Mouse (Mus musculus) forebrain, postnatal 0 days (tissue): ENCODE results near the gene Ubox5. TPM values are rescaled to one million over a fixed set of nuclear protein-coding genes. Genes with fewer than 3 reads are reported as not detected.

Source experiments
- ATAC-seq: fragments of 200-750 bp; cut with Nextera tagmentation; 2 replicates; pipeline ENCODE4 v1.8.0; 2017; ENCODE audit warnings: mild to moderate bottlenecking, moderate library complexity
- DNase-seq: peaks from one replicate; pipeline ENCODE4 v3.0.0-alpha.2; 2015
- H3K27ac ChIP-seq: fragments of 300-500 bp; sonication (generic); 2 replicates; pipeline ENCODE4 v1.5.1; 2014; ENCODE audit warnings: low read depth, mild to moderate bottlenecking, antibody characterized with exemption, low read length, moderate library complexity, mixed read lengths
- H3K27me3 ChIP-seq: fragments of 300-500 bp; sonication (generic); 2 replicates; pipeline ENCODE4 v1.6.1; 2014; ENCODE audit warnings: mild to moderate bottlenecking, low read length, mixed read lengths; ENCODE audit not compliant: insufficient read depth
- H3K36me3 ChIP-seq: fragments of 300-500 bp; sonication (generic); 2 replicates; pipeline ENCODE4 v1.6.1; 2014; ENCODE audit warnings: mild to moderate bottlenecking, moderate library complexity; ENCODE audit not compliant: insufficient read depth
- H3K4me1 ChIP-seq: fragments of 300-500 bp; sonication (generic); 2 replicates; pipeline ENCODE4 v1.6.1; 2014; ENCODE audit warnings: antibody characterized with exemption; ENCODE audit not compliant: insufficient read depth
- H3K4me2 ChIP-seq: fragments of 300-500 bp; sonication (generic); 2 replicates; pipeline ENCODE4 v1.6.1; 2014; ENCODE audit warnings: low read depth, mild to moderate bottlenecking, moderate library complexity
- H3K4me3 ChIP-seq: fragments of 300-500 bp; sonication (generic); 2 replicates; pipeline ENCODE4 v1.5.1; 2014; ENCODE audit warnings: low read depth, low read length, mixed read lengths
- H3K9ac ChIP-seq: fragments of 300-500 bp; sonication (generic); 2 replicates; pipeline ENCODE4 v1.6.1; 2014; ENCODE audit warnings: mild to moderate bottlenecking
- H3K9me3 ChIP-seq: fragments of 300-500 bp; sonication (generic); 2 replicates; pipeline ENCODE4 v1.6.1; 2016; ENCODE audit warnings: low read length
- CTCF ChIP-seq: sonication (generic); IDR thresholded peaks from 2 replicates; pipeline ENCODE4 v1.5.1; 2016; ENCODE audit warnings: antibody characterized with exemption, control low read depth, low read depth
- WGBS: fragments of 180-500 bp; shearing (Covaris S2); extraction: QIAGEN DNeasy Blood & Tissue Kit; methylation state at CpG from one replicate; pipeline ENCODE4 v1.1.7; 2014; 5-methylcytosine and 5-hydroxymethylcytosine counted together
- polyA plus RNA-seq: library from polyadenylated mRNA; unstranded; fragments of >200 nt; fragmentation: Nextera tagmentation; extraction: Ambion mirVana; gene quantifications from 2 replicates; pipeline ENCODE4 v1.2.1, GENCODE M21; 2015
- total RNA-seq: library from RNA; depleted of rRNA; stranded (reverse); fragments of >200 nt; gene quantifications from 2 replicates; pipeline ENCODE4 v1.2.3, GENCODE M21; 2014

The Ubox5 gene
- total and polyA plus RNA-seq, 2 experiments from 2014 or later: 6.6 to 7.3 TPM

GRCm38 (mm10) chr2:130564983-130565382, 64.9 kb downstream of the Ubox5 start:
- H3K9me3 ChIP-seq: no peaks in the 10 kb centered on the region
- no peaks in the 10 kb centered on the region for H3K27me3 ChIP-seq
- H3K36me3 ChIP-seq: peaks cover 18% of the 10 kb centered on the region
- H3K4me3 ChIP-seq: no peak overlapping the region
- 82% methylated on average over 8 of the region's 8 CpGs for WGBS
- no peak overlapping the region for H3K27ac ChIP-seq
- no peak for TF ChIP-seq CTCF
- no peak for ATAC-seq
- peaks cover 7% of the 10 kb centered on the region for H3K4me1 ChIP-seq
- H3K4me2 ChIP-seq: peak overlapping the region; percentile 84
- no peak overlapping the region for H3K9ac ChIP-seq
- DNase-seq: no peak

GRCm38 (mm10) chr2:130564063-130564462, 65.8 kb downstream of the Ubox5 start:
- Histone ChIP-seq H3K27me3 (no peaks in the 10 kb centered on the region), H3K36me3 (peaks cover 18% of the 10 kb centered on the region), H3K4me3 (peak overlapping the region; percentile 82), H3K9me3 (no peaks in the 10 kb centered on the region), H3K9ac (peak overlapping the region; percentile 90), H3K27ac (peak overlapping the region; percentile 45; the same call in 1 of the 2 replicates), H3K4me1 (peaks cover 7% of the 10 kb centered on the region), H3K4me2 (peak overlapping the region; percentile 84)
- ATAC-seq (no peak; the same call in none of the 2 replicates), DNase-seq (no peak)
- TF ChIP-seq CTCF: no peak
- WGBS: under 1% methylated on average over 23 of the region's 23 CpGs

GRCm38 (mm10) chr2:130563212-130564055, 66.4 kb downstream of the Ubox5 start, which contains the start of gene Mrps26:
Gene Mrps26 (plus strand): TSS chr2:130563742.
- peaks cover 18% of the 10 kb centered on the region for H3K36me3 ChIP-seq
- DNase-seq (peak; percentile 92), ATAC-seq (peak; percentile 99)
- peak within 1 kb of the TSS; percentile 84 for H3K4me2 ChIP-seq
- peak; percentile 52 for TF ChIP-seq CTCF
- H3K27ac ChIP-seq: peak within 1 kb of the TSS; percentile 45; the same call in 1 of the 2 replicates
- peak within 1 kb of the TSS; percentile 90 for H3K9ac ChIP-seq
- H3K4me3 ChIP-seq: peak within 1 kb of the TSS; percentile 82
- H3K9me3 ChIP-seq: no peaks in the 10 kb centered on the region
- peaks cover 7% of the 10 kb centered on the region for H3K4me1 ChIP-seq
- no peaks in the 10 kb centered on the region for H3K27me3 ChIP-seq
- WGBS: under 1% methylated on average over 61 of the region's 61 CpGs

DNA sequence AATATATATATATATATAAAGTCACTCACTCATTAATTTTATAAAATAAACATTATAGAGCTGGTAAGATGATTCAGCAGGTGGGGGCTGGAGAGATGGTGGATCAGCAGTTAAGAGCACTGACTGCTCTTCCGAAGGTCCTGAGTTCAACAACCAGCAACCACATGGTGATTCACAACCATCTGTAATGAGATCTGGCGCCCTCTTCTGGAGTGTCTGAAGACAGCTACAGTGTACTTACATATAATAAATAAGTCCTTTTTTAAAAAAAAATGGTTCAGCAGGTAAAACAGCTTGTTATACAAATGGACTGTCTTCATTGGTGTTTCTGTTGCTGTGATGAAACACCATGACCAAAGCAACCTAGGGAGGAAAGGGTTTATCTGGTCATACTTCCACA, 71.8 kb downstream of the Ubox5 start:
- Histone ChIP-seq H3K4me2 (no peak overlapping the region), H3K4me3 (no peak overlapping the region), H3K9me3 (no peaks in the 10 kb centered on the region), H3K4me1 (no peaks in the 10 kb centered on the region), H3K27me3 (no peaks in the 10 kb centered on the region), H3K36me3 (peaks cover 48% of the 10 kb centered on the region), H3K9ac (no peak overlapping the region), H3K27ac (no peak overlapping the region)
- DNase-seq: no peak
- no peak; the same call in none of the 2 replicates for TF ChIP-seq CTCF
- ATAC-seq: no peak
- WGBS: 76% methylated on average over 2 of the region's 2 CpGs

- peaks cover 52% of the 10 kb centered on the region for H3K36me3 ChIP-seq
Measured at GRCm38 (mm10) chr2:130557462-130557861, 72.4 kb downstream of the Ubox5 start.

GRCm38 (mm10) chr2:130556292-130556691, 73.5 kb downstream of the Ubox5 start:
- no peak for TF ChIP-seq CTCF
- no peak overlapping the region for H3K9ac ChIP-seq
- 85% methylated on average over 1 of the region's 1 CpGs for WGBS
- no peak overlapping the region for H3K27ac ChIP-seq
- no peak overlapping the region for H3K4me2 ChIP-seq
- no peaks in the 10 kb centered on the region for H3K9me3 ChIP-seq
- DNase-seq: no peak
- H3K27me3 ChIP-seq: no peaks in the 10 kb centered on the region
- no peak for ATAC-seq
- no peaks in the 10 kb centered on the region for H3K4me1 ChIP-seq
- H3K4me3 ChIP-seq: no peak overlapping the region
- peaks cover 64% of the 10 kb centered on the region for H3K36me3 ChIP-seq

More at GRCm38 (mm10) chr2:130557462-130557861, 72.4 kb downstream of the Ubox5 start:
- H3K9me3 ChIP-seq: no peaks in the 10 kb centered on the region
- no peak overlapping the region for H3K4me3 ChIP-seq
- DNase-seq: no peak
- TF ChIP-seq CTCF: no peak
- H3K27me3 ChIP-seq: no peaks in the 10 kb centered on the region
- no peak for ATAC-seq
- no peak overlapping the region for H3K9ac ChIP-seq
- no peak overlapping the region for H3K4me2 ChIP-seq
- 99% methylated on average over 2 of the region's 2 CpGs for WGBS
- H3K4me1 ChIP-seq: no peaks in the 10 kb centered on the region
- H3K27ac ChIP-seq: no peak overlapping the region

DNA sequence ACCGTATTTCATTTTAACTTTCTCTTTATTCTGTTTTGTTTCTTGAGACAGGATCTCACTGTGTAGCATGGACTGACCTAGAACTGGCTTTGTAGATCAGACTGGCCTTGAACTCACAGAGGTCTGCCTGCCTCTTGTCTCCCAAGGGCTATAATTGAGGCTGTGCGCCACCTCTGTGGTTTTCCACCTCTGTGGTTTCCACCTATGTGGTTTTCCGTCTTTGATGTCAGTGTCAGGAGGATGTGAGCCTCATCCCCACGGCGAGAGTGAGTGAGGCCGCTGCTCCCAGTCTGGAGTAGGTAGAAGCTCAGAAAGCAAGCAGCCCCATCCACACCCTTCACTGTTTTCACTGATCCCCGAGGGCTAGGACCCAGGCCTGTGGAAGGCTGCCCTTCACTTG, 75.0 kb downstream of the Ubox5 start:
- TF ChIP-seq CTCF: no peak
- Histone ChIP-seq H3K4me3 (no peak overlapping the region), H3K4me2 (no peak overlapping the region), H3K9ac (no peak overlapping the region), H3K9me3 (no peaks in the 10 kb centered on the region), H3K36me3 (peaks cover 76% of the 10 kb centered on the region), H3K27ac (no peak overlapping the region), H3K27me3 (no peaks in the 10 kb centered on the region), H3K4me1 (no peaks in the 10 kb centered on the region)
- WGBS: 93% methylated on average over 7 of the region's 7 CpGs
- DNase-seq (no peak), ATAC-seq (no peak)
